Mouse (Mus musculus): ENCODE results near the gene Mef2a. TPM values are rescaled to one million over a fixed set of nuclear protein-coding genes. Genes with fewer than 3 reads are reported as not detected.
A peak's percentile ranks its signal among the peaks of the same experiment; 100 is the strongest.
"Not testable (repeated sequence)": the region's sequence is repeated elsewhere in the genome, so short reads cannot be mapped to it uniquely, and the experiment has no call there.

The Mef2a gene
- polyA plus RNA-seq, 1 experiment = 0.20 TPM

- Histone ChIP-seq H3K36me3 (ENCODE audit: control insufficient read depth) (peaks cover 5% of the 10 kb centered on the region), H3K9me3 (ENCODE audit: control insufficient read depth, low read length) (no peaks in the 10 kb centered on the region)
- TF ChIP-seq GATA1 (IDR thresholded peaks at IDR 0.05; ENCODE audit: low read length) = no peak
- no peak for TF ChIP-seq TAL1 (IDR thresholded peaks at IDR 0.05; ENCODE audit: low read length)
Measured at GRCm38 (mm10) chr7:67291356-67291755, 81.3 kb downstream of the Mef2a start.

GRCm38 (mm10) chr7:67287456-67287855, 85.2 kb downstream of the Mef2a start:
- Histone ChIP-seq H3K4me3 (replicated peaks) (no peak overlapping the region), H3K9me3 (ENCODE audit: control insufficient read depth, low read length) (no peaks in the 10 kb centered on the region), H3K4me1 (ENCODE audit: control insufficient read depth) (no peaks in the 10 kb centered on the region), H3K27me3 (ENCODE audit: control insufficient read depth) (no peaks in the 10 kb centered on the region), H3K36me3 (ENCODE audit: control insufficient read depth) (peaks cover 5% of the 10 kb centered on the region)
- TF ChIP-seq TAL1 (IDR thresholded peaks at IDR 0.05; ENCODE audit: low read length) = no peak
- no peak for TF ChIP-seq GATA1 (IDR thresholded peaks at IDR 0.05; ENCODE audit: low read length)

More at GRCm38 (mm10) chr7:67291356-67291755, 81.3 kb downstream of the Mef2a start:
- no peak overlapping the region for H3K4me3 ChIP-seq (replicated peaks)
- H3K4me1 ChIP-seq (ENCODE audit: control insufficient read depth) = no peaks in the 10 kb centered on the region
- H3K27me3 ChIP-seq (ENCODE audit: control insufficient read depth) = no peaks in the 10 kb centered on the region

GRCm38 (mm10) chr7:67283581-67283980, 89.1 kb downstream of the Mef2a start:
- H3K36me3 ChIP-seq (ENCODE audit: control insufficient read depth) = peaks cover 5% of the 10 kb centered on the region
- H3K27me3 ChIP-seq (ENCODE audit: control insufficient read depth) = no peaks in the 10 kb centered on the region

GRCm38 (mm10) chr7:67270447-67270846, 102.2 kb downstream of the Mef2a start:
- Histone ChIP-seq H3K4me1 (ENCODE audit: control insufficient read depth) (peaks cover 28% of the 10 kb centered on the region), H3K4me3 (replicated peaks) (peak overlapping the region; percentile 24), H3K36me3 (ENCODE audit: control insufficient read depth) (peaks cover 13% of the 10 kb centered on the region)
- not testable (repeated sequence) for H3K27me3 ChIP-seq (ENCODE audit: control insufficient read depth); H3K9me3 ChIP-seq (ENCODE audit: control insufficient read depth, low read length)

More at GRCm38 (mm10) chr7:67283581-67283980, 89.1 kb downstream of the Mef2a start:
- no peaks in the 10 kb centered on the region for H3K4me1 ChIP-seq (ENCODE audit: control insufficient read depth)
- H3K9me3 ChIP-seq (ENCODE audit: control insufficient read depth, low read length) = no peaks in the 10 kb centered on the region
- H3K4me3 ChIP-seq (replicated peaks) = no peak overlapping the region
- TF ChIP-seq TAL1 (IDR thresholded peaks at IDR 0.05; ENCODE audit: low read length) (no peak), GATA1 (IDR thresholded peaks at IDR 0.05; ENCODE audit: low read length) (no peak)

- TF ChIP-seq TAL1 (IDR thresholded peaks at IDR 0.05; ENCODE audit: low read length) (no peak; the same call in 2 of the 3 replicates), GATA1 (IDR thresholded peaks at IDR 0.05; ENCODE audit: low read length) (peak; percentile 27; the same call in 1 of the 2 replicates)
Measured at GRCm38 (mm10) chr7:67259828-67260563, 112.7 kb downstream of the Mef2a start.

GRCm38 (mm10) chr7:67246067-67246466, 126.6 kb downstream of the Mef2a start:
- TF ChIP-seq GATA1 (IDR thresholded peaks at IDR 0.05; ENCODE audit: low read length) (no peak), TAL1 (IDR thresholded peaks at IDR 0.05; ENCODE audit: low read length) (no peak)
- Histone ChIP-seq H3K27me3 (ENCODE audit: control insufficient read depth) (no peaks in the 10 kb centered on the region), H3K9me3 (ENCODE audit: control insufficient read depth, low read length) (no peaks in the 10 kb centered on the region), H3K4me1 (ENCODE audit: control insufficient read depth) (peaks cover 7% of the 10 kb centered on the region), H3K36me3 (ENCODE audit: control insufficient read depth) (peaks cover 15% of the 10 kb centered on the region), H3K4me3 (replicated peaks) (no peak overlapping the region)

More at GRCm38 (mm10) chr7:67259828-67260563, 112.7 kb downstream of the Mef2a start:
- H3K4me3 ChIP-seq (replicated peaks) = no peak overlapping the region
- H3K36me3 ChIP-seq (ENCODE audit: control insufficient read depth) = peaks cover 29% of the 10 kb centered on the region
- H3K4me1 ChIP-seq (ENCODE audit: control insufficient read depth) = peaks cover 17% of the 10 kb centered on the region
- no peaks in the 10 kb centered on the region for H3K27me3 ChIP-seq (ENCODE audit: control insufficient read depth)
- H3K9me3 ChIP-seq (ENCODE audit: control insufficient read depth, low read length) = no peaks in the 10 kb centered on the region

- Histone ChIP-seq H3K4me1 (ENCODE audit: control insufficient read depth) (peaks cover 7% of the 10 kb centered on the region), H3K9me3 (ENCODE audit: control insufficient read depth, low read length) (no peaks in the 10 kb centered on the region), H3K36me3 (ENCODE audit: control insufficient read depth) (peaks cover 15% of the 10 kb centered on the region), H3K4me3 (replicated peaks) (no peak overlapping the region), H3K27me3 (ENCODE audit: control insufficient read depth) (no peaks in the 10 kb centered on the region)
- TF ChIP-seq TAL1 (IDR thresholded peaks at IDR 0.05; ENCODE audit: low read length) (no peak), GATA1 (IDR thresholded peaks at IDR 0.05; ENCODE audit: low read length) (no peak)
Measured at GRCm38 (mm10) chr7:67245255-67245654, 127.4 kb downstream of the Mef2a start.

GRCm38 (mm10) chr7:67243894-67244282, 128.8 kb downstream of the Mef2a start:
- no peak for TF ChIP-seq GATA1 (IDR thresholded peaks at IDR 0.05; ENCODE audit: low read length)
- no peak for TF ChIP-seq TAL1 (IDR thresholded peaks at IDR 0.05; ENCODE audit: low read length)

GRCm38 (mm10) chr7:67243121-67243893, 129.4 kb downstream of the Mef2a start:
- TF ChIP-seq TAL1 (IDR thresholded peaks at IDR 0.05; ENCODE audit: low read length) (no peak), GATA1 (IDR thresholded peaks at IDR 0.05; ENCODE audit: low read length) (no peak)
- Histone ChIP-seq H3K36me3 (ENCODE audit: control insufficient read depth) (peaks cover 14% of the 10 kb centered on the region), H3K4me1 (ENCODE audit: control insufficient read depth) (peaks cover 7% of the 10 kb centered on the region), H3K4me3 (replicated peaks) (no peak overlapping the region), H3K9me3 (ENCODE audit: control insufficient read depth, low read length) (no peaks in the 10 kb centered on the region), H3K27me3 (ENCODE audit: control insufficient read depth) (no peaks in the 10 kb centered on the region)

More at GRCm38 (mm10) chr7:67243894-67244282, 128.8 kb downstream of the Mef2a start:
- Histone ChIP-seq H3K27me3 (ENCODE audit: control insufficient read depth) (no peaks in the 10 kb centered on the region), H3K36me3 (ENCODE audit: control insufficient read depth) (peaks cover 13% of the 10 kb centered on the region), H3K4me1 (ENCODE audit: control insufficient read depth) (peaks cover 7% of the 10 kb centered on the region), H3K9me3 (ENCODE audit: control insufficient read depth, low read length) (no peaks in the 10 kb centered on the region), H3K4me3 (replicated peaks) (no peak overlapping the region)

Data from erythroblast, embryonic 14.5 days (primary cell).